Mouse (Mus musculus): Measurements from ENCODE around the gene Sec14l1.

The Sec14l1 gene

GRCm38 (mm10) chr11:117154088-117154815, 39.3 kb downstream of the Sec14l1 start:
- no peak for DNase-seq (ENCODE audit: low spot score)

- DNase-seq (ENCODE audit: low spot score) = no peak
Observed at GRCm38 (mm10) chr11:117156725-117157124, 41.8 kb downstream of the Sec14l1 start.

GRCm38 (mm10) chr11:117158343-117158742, 43.4 kb downstream of the Sec14l1 start:
- DNase-seq (ENCODE audit: low spot score) = no peak

- DNase-seq (ENCODE audit: low spot score) = no peak
Observed at GRCm38 (mm10) chr11:117159257-117159945, 44.4 kb downstream of the Sec14l1 start.

DNA sequence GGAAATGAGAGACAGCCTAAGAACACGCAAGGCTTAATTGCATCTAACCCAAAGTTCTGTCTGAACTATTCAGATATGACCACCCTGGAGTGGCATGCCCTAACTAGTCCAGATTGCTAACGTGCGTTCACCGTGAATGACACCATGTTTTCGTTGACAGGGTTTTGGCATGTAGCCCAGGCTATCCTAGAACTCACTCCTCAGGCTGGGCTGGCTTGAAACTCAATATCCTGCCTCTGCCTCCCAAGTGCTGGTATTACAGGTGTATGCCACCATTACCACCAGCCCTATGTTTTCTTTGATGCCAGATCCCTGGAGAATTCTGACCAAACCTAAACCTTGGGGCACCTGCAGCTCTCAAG, 45.0 kb downstream of the Sec14l1 start:
- no peak for DNase-seq (ENCODE audit: low spot score)

GRCm38 (mm10) chr11:117160791-117161190, 45.8 kb downstream of the Sec14l1 start:
- DNase-seq (ENCODE audit: low spot score) = no peak

- DNase-seq (ENCODE audit: low spot score) = no peak
Observed at GRCm38 (mm10) chr11:117161574-117161973, 46.6 kb downstream of the Sec14l1 start.

DNA sequence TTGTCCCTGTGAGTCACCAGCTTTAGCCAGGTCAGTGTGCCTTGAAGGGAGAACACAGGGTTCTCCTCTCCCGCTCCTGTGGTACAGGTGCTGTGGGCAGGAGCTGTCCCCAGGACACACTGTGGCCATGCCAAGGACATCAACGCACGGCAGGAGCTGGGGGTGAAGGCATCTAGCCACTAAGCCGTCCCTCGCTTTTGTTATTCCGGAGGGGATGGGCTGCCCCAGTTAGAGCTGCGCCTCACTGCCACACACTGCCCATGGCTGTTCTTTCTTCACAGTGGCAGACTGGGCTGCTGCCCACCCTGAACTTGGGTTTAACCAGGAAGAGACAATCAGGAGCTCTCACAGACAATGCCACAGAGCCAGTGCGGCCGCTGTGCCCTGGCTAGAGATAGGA, 48.1 kb downstream of the Sec14l1 start:
- DNase-seq (ENCODE audit: low spot score) = no peak

GRCm38 (mm10) chr11:117163771-117164170, 48.8 kb downstream of the Sec14l1 start:
- no peak for DNase-seq (ENCODE audit: low spot score)

GRCm38 (mm10) chr11:117168278-117169087, 53.5 kb downstream of the Sec14l1 start:
- DNase-seq (ENCODE audit: low spot score) = no peak

GRCm38 (mm10) chr11:117169088-117169635, 54.2 kb downstream of the Sec14l1 start:
- DNase-seq (ENCODE audit: low spot score) = no peak

- DNase-seq (ENCODE audit: low spot score) = no peak
Observed at GRCm38 (mm10) chr11:117169801-117170565, 55.0 kb downstream of the Sec14l1 start.

DNA sequence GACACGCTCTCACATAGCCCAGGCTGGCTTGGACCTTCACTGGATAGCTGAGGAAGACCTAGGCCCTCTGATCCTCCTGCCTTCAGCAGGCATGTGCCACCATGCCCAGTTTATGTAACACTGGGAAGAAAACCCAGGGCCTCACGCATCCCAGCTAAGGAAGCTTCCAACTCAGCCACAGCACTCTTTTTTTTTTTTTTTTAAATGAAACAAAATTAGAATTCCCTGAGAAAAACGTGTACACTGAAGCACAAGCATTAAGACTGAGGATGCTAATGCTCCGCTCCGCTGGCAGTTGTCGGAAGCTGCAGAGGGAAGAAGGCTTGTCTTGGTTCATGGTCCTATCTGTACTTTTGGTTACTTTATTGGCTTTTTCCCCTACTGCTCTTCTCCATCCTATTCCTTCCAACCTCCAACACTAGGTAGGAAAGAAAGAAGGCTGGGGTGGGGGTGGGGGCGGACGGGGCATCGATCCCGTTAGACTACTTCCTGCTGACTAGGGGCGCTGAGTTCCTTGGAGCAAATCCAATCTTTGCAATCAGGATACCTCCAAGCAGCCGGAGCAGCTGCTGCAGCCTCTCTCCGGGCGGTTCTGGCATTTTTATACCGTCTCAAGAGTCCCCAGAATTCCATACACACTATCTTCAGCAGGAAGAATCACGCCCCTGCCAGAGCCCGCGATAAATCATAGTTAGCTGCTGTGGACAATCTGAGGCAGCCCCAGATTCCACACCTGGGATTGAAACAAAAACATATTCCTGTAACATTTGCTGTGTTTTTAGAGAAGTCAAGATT, 59.3 kb downstream of the Sec14l1 start:
- DNase-seq (ENCODE audit: low spot score) = no peak

GRCm38 (mm10) chr11:117174924-117175323, 60.0 kb downstream of the Sec14l1 start:
- peak; percentile 48 for DNase-seq (ENCODE audit: low spot score)

DNA sequence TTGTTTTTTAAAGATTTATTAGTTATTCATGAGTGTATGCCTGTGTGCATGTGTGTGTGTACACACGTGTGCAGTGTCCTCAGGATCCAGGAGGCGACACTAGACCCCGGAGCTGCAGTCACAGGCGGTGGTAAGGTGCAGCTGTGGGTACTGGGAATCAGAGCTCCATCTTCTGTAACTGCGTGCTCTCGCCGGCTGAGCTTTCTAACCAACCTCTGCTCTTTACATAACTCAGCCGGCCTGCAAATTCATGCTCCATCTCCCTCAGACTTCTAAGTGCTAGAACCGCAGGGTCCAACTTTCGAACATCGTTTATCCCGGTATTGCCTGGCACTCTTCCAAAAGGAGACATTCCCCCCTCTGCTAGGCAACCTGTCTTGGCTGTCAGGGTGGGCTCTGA, 60.5 kb downstream of the Sec14l1 start:
- DNase-seq (ENCODE audit: low spot score) = no peak

- peak; percentile 36 for DNase-seq (ENCODE audit: low spot score)
Observed at GRCm38 (mm10) chr11:117176304-117176703, 61.3 kb downstream of the Sec14l1 start.

DNA sequence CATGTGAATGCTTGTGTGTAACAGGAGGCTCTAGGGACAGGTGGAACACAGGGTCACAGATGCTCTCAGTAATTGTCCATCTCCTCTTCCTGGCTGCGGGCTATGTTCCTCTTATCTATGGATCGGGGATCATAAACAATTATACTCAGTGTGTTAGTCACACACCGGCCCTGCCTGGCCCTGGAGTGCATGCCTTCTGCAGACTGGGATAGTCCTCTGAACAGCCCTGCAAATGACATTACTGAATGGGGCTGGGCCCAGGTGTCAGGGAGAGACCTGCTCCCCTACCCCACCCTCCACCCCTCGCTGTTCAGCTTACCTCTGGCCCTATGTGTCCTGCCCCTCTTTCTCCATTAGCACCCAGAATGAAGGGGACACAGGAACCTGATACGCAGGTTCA, 61.9 kb downstream of the Sec14l1 start:
- no peak for DNase-seq (ENCODE audit: low spot score)

DNA sequence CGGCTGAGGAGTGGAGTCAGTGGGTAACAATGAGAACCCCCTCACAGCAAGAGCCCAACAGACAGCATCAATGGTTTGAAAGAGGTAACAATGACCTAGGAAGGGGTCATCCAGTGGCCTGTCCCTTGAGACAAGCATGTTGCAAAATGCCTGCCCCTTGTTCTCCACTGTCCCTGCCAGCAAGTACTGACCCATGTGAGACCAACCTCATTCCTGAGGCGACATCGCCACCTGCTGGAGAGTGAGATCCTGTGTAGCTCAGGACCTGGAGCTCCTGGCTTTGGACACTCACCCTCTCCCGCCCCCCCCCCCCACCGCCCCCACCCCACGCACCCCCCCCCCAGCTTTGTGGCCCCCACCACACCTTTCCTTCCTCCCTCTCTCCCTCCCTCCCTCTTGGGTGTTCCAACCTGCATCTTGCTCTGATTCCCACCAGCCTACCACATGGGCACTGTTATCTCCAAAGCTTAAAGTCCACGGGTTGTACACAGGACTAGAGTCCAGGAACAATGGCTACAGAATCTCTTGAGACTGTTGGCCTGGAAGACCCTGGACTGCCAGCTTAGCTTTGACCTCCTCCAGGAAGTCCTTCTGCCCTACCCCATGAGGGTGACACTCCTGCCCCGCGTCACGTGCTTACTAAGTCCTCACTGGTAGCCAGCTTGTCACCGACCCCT, 62.5 kb downstream of the Sec14l1 start:
- peak; percentile 93 for DNase-seq (ENCODE audit: low spot score)

DNA sequence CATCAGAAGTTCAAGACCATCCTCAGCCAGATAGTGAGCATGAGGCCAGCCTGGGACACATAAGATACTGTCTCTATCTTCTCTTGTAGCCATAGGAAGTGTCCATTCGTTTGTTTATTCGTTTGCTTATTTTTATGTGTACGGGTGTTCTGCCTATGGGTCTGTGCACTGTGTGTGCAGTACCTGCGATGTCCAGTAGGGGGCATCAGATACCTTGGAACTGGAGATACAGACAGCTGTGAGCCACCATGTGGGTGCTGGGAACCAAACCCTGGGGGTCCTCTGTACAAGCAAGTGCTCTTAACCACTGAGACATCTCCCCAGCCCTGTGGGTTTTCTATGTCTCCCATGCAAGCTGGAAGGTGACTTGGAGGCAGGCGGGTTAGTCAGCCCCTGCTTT, 64.9 kb downstream of the Sec14l1 start:
- DNase-seq (ENCODE audit: low spot score) = no peak

DNA sequence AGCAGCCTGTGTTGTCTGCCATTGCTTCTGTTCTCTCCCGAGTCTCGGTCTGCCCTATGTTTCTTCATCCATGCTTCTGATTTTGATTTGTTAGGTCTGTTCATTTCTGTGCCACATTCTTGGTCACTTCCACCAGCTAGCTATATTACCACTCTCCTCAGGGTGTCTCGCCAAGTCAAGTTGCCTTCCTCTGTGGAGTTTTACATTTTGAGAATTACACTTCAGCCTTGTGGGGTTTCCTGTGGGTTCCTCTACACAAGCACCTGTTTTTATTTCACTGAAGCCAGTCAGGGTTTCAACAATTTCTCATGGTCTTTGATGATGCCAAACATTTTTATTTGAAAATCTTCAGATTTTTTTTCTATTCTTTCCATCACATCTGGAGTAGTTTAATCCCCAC, 67.8 kb downstream of the Sec14l1 start:
- DNase-seq (ENCODE audit: low spot score) = no peak
